Mouse (Mus musculus): Measurements from ENCODE around the gene Med13.

DNA sequence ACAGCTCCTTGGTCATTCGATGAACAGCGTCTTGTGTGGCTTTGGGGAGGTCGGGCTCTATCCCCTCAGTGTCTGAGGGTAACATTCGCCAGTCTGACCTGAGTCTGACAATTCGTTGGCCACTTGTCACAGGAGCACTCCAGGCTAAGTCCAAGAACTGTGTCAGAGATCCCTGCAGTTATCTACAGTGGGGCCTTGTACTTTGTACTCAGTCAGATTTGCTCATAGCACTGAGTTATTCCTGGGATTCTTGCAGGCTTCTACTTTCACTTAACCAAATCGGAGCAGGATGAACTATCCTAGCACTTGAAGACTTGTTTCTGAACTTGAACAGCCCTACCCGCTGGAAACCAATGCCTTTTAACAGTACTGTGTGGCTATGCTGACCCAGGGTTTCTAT is 34.3 kb upstream of the Med13 start:
- TF ChIP-seq POLR2A (IDR thresholded peaks at IDR 0.05; ENCODE audit: extremely low read depth, insufficient read depth, low read length) (no peak), CTCF (IDR thresholded peaks at IDR 0.05; ENCODE audit: low read depth, low read length) (no peak)
